Mouse (Mus musculus): ENCODE results near the gene Gm11639. TPM values are rescaled to one million over a fixed set of nuclear protein-coding genes. Genes with fewer than 3 reads are reported as not detected.

Gene Gm11639
- total RNA-seq, 1 experiment from 2014 or later = 0.11 TPM

- DNase-seq = peak; percentile 85
Observed at GRCm38 (mm10) chr11:105153068-105153833, 467.7 kb downstream of the Gm11639 start.

DNA sequence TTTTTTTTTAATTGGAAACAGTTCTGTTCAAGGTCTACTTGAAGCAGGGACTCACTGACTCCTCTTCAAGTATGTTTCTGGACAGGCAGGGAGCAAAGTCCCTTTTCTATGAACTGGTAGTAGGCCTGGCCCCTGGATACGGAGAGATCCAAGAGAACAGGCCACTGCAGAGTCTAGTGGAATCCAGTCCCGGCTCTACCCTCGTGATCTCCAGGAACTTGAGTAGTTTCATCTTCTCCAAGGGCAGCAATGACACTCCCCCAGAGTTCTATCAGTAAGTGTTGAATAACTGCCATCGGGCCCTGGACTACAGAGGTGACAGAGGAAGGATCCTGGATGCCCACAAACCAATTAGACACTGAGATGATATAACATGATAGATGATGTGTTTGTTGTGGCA lies 470.4 kb downstream of the Gm11639 start:
- DNase-seq = no peak

GRCm38 (mm10) chr11:105156748-105157267 lies 471.3 kb downstream of the Gm11639 start:
- no peak for DNase-seq

DNA sequence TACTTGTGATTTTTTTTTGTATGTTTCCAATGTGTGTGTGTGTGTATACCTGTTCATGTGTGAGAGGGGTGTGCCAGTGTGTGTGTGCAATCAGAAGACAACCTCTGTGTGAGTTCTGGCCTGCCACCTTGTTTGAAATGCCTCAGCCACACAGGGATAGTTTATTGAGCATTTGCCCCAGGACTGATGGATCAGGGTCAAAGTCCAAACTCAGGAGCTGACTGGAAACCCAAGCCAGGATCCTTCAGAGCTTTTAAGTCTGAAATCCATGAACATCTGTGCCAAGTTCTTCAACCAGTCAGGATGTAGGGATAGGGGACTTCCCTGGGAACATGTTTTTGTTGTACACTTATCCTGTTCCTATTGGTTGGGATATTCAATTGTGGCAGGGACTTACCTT lies 472.5 kb downstream of the Gm11639 start:
- DNase-seq = no peak

DNA sequence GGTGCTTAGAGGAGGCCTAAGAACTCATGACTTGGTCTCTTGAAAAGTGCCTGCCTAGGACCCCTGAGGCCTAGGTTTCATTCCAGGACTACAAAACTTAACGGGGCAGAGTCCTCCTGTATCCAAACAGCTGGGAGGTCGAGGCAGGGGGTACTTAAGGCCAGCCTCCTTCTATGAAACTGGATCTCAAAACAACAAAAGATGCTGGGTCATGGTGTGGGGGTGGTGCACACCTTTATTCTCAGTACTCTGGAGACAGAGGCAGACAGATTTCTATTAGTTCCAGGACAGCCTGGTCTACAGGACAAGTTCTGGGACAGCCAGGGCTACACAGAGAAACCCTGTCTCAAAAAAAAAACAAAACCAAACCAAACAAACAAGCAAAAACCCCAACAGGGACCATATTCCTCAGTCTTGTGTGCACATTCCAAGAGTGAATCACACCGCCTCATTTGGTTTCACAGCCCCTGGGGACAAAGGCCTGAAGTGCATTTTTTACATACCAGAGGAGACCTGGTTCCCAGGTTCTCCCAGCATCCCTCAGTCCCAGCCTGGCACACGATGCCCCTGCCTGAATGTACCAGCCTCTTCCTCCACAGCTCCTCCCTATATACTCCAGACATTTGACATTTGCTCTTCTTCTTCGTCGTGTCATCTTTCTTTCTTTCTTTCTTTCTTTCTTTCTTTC lies 474.3 kb downstream of the Gm11639 start:
- no peak for DNase-seq

GRCm38 (mm10) chr11:105161411-105161810 lies 475.9 kb downstream of the Gm11639 start:
- DNase-seq = no peak

DNA sequence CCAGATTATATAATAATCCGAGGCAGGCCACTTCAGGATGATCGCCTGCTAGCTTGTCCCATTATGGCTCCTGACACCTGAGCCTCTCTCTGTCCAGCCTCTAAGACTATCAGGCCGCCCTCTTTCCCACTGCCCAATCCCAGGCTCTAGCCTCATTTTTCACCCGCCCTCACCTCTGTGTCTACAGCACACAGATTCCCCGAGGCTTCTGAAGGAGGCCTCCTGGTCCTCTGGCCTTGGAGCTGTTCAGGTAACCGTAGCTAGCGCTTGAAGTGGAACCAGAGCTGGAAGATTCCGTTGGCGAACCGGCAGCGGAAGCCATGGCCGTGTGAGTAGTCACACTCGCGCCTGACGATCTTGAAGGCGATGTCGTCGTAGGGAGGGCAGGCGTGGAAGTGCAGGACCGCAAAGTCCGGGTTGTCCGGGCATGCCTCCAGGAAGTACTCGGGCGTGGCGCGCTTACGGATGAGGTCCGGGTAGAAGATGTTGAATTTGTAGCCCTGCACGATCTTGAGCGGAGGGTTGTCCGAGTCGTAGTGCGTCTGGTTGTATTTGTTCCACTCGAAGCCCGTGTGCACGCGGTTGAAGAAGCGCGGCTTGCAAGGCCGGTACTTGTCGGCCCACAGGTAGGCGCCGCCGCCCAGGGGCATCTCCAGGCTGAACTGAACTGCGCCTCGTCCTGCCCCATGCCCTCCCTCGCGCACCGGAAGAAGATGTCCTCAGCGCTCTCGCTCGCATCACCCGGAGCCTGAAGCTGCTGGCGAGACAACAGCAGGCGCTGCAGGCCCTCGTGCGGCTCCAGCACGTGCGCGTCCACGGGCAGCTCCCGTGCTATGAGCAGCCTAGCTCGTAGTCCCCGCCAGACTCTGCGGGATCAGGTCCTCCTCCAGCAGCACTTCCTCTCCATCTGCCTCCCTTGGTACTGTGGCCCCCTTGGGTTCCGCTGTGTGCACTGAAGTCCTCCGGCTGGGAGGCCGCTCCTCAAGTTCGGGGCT lies 479.3 kb downstream of the Gm11639 start:
- no peak for DNase-seq

DNA sequence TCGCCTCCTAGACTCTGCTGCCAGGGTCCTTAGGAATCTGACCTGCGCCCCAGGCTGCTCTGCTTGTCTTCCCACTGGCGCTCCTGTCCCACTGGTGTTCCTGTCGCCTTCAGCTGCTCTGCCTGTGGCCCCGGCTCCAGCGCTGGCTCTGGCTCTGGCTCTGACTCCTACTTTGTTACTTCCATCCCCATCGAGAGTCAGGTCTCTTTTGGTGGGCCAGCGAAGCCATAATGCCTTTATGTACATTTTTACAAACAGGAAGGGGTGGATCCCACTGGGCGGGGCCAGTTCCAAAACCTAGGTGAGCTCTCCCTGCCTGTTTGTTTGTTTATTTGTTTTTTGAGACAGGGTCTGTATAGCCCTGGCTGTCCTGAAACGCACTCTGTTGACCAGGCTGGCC lies 481.3 kb downstream of the Gm11639 start:
- DNase-seq = no peak

Other genes starting within 250 kb of the Gm11639 start
- 49.7 and 53.7 TPM in 2 replicates for gene Kansl1, start 216.8 kb upstream of the Gm11639 start, total RNA-seq (2021)
- gene Cdc27, start 135.1 kb upstream of the Gm11639 start, total RNA-seq (2021) = 59.1 and 61.0 TPM in 2 replicates
- 2.3 and 4.3 TPM in 2 replicates for gene Myl4, start 135.0 kb upstream of the Gm11639 start, total RNA-seq (2021)
- gene Itgb3, start 77.7 kb upstream of the Gm11639 start, total RNA-seq (2021) = 12.5 and 13.8 TPM in 2 replicates